Mouse (Mus musculus): ENCODE measurements around the gene Il12a. TPM values are rescaled to one million over a fixed set of nuclear protein-coding genes. Genes with fewer than 3 reads are reported as not detected.

Il12a gene
- 0.77 and 1.00 TPM in 2 replicates for polyA plus RNA-seq (2015; fragmentation: Nextera tagmentation; extraction: Ambion mirVana)

GRCm38 (mm10) chr3:68690344-68690743 lies at the start of gene Il12a:
Il12a (plus strand) TSS chr3:68690644.
- H3K4me1 ChIP-seq, result peaks cover 13% of the 10 kb centered on the region
- WGBS, result 92% methylated on average over 4 of the region's 4 CpGs
- no peaks in the 10 kb centered on the region for H3K36me3 ChIP-seq
- H3K4me3 ChIP-seq (replicated peaks), result no peak within 1 kb of the TSS
- 0 out of 2 replicates have a peak, but pooled peaks cover 3% of the 10 kb centered on the region for H3K27me3 ChIP-seq
- no peak within 1 kb of the TSS for H3K27ac ChIP-seq (replicated peaks)
- H3K4me2 ChIP-seq (replicated peaks), result no peak within 1 kb of the TSS
- no peak for ATAC-seq (ENCODE audit: insufficient number of reproducible peaks, low FRiP score, low TSS enrichment, low read depth)
- H3K9me3 ChIP-seq (replicated peaks), result no peaks in the 10 kb centered on the region
- no peak within 1 kb of the TSS for H3K9ac ChIP-seq

- ATAC-seq (ENCODE audit: insufficient number of reproducible peaks, low FRiP score, low TSS enrichment, low read depth), result no peak
- 77% methylated on average over 7 of the region's 7 CpGs for WGBS
- H3K9ac ChIP-seq, result no peak overlapping the region
- no peaks in the 10 kb centered on the region for H3K36me3 ChIP-seq
- H3K4me2 ChIP-seq (replicated peaks), result no peak overlapping the region
- no peak overlapping the region for H3K4me3 ChIP-seq (replicated peaks)
- H3K9me3 ChIP-seq (replicated peaks), result no peaks in the 10 kb centered on the region
- no peak overlapping the region for H3K27ac ChIP-seq (replicated peaks)
- H3K27me3 ChIP-seq, result no peaks in the 10 kb centered on the region
- H3K4me1 ChIP-seq, result no peaks in the 10 kb centered on the region
Measured at GRCm38 (mm10) chr3:68642935-68643334, 47.5 kb upstream of the Il12a start.

DNA sequence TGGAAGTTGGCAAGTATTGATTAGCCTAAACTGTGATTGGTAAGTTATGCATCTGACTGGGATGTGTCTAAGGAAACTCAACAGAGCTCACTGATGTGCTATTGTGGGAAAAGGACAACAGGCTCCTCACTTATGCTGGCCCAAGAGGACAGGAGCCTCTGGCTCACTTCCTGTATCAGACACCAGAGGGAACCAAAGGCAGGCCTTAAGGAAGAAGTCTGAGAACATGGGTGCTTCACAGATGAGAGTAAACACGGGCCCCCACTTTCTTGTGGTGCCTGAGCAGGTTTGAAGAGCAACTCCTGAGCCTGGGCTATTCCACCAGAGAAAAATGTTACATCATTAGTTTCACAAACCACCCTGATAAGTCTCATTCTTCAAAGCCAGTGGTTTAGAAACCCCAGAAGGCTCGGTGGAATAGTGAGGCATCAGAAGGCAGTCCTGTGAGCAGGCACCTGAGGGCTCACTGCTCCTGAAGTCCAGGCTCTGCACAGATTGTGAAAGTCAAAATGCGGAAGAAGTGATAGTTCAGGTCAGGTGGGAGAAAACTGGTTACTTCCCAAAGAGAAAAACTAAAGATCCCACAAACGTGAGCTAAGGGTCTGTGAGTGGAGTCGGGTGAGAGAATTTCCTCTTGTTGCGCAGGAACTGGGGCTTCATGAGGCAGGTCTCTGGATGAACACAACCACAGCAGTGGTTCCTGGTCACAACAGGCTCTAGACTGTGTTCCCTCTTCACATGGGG lies 43.9 kb upstream of the Il12a start:
- no peak overlapping the region for H3K4me3 ChIP-seq (replicated peaks)
- H3K27ac ChIP-seq (replicated peaks), result no peak overlapping the region
- 88% methylated on average over 6 of the region's 6 CpGs for WGBS
- no peaks in the 10 kb centered on the region for H3K4me1 ChIP-seq
- H3K36me3 ChIP-seq, result no peaks in the 10 kb centered on the region
- no peaks in the 10 kb centered on the region for H3K27me3 ChIP-seq
- H3K9me3 ChIP-seq (replicated peaks), result no peaks in the 10 kb centered on the region
- no peak overlapping the region for H3K4me2 ChIP-seq (replicated peaks)
- ATAC-seq (ENCODE audit: insufficient number of reproducible peaks, low FRiP score, low TSS enrichment, low read depth), result no peak
- H3K9ac ChIP-seq, result no peak overlapping the region

GRCm38 (mm10) chr3:68647282-68647681 lies 43.2 kb upstream of the Il12a start:
- Histone ChIP-seq H3K4me2 (replicated peaks) (no peak overlapping the region), H3K27ac (replicated peaks) (no peak overlapping the region), H3K4me3 (replicated peaks) (no peak overlapping the region), H3K27me3 (no peaks in the 10 kb centered on the region), H3K9ac (no peak overlapping the region), H3K9me3 (replicated peaks) (no peaks in the 10 kb centered on the region), H3K4me1 (no peaks in the 10 kb centered on the region), H3K36me3 (no peaks in the 10 kb centered on the region)
- 74% methylated on average over 3 of the region's 3 CpGs for WGBS
- no peak for ATAC-seq (ENCODE audit: insufficient number of reproducible peaks, low FRiP score, low TSS enrichment, low read depth)

DNA sequence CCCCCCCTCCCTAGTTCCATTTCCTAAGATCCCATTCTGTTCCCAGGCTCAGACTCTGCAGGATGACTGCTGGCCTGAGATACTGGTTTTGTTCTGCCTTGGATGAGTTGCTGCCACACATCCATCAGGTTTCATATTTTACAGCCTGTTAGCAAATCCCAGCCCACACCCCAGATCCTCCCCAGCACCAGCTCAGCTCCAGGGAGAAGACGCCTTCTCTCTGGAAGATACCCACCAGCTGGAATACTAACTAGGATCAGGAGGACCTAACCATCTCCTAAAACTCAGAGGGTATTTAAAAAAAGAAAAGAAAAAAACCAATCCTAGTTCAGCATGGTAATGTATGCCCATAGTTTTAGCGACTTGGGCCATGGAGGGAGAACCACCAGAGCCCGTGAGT lies 40.2 kb upstream of the Il12a start:
- WGBS, result 90% methylated on average over 3 of the region's 3 CpGs
- no peaks in the 10 kb centered on the region for H3K4me1 ChIP-seq
- H3K36me3 ChIP-seq, result no peaks in the 10 kb centered on the region
- no peaks in the 10 kb centered on the region for H3K9me3 ChIP-seq (replicated peaks)
- no peak overlapping the region for H3K4me2 ChIP-seq (replicated peaks)
- no peak overlapping the region for H3K9ac ChIP-seq
- H3K27ac ChIP-seq (replicated peaks), result no peak overlapping the region
- no peaks in the 10 kb centered on the region for H3K27me3 ChIP-seq
- no peak overlapping the region for H3K4me3 ChIP-seq (replicated peaks)
- no peak for ATAC-seq (ENCODE audit: insufficient number of reproducible peaks, low FRiP score, low TSS enrichment, low read depth)

- Histone ChIP-seq H3K4me2 (replicated peaks) (no peak overlapping the region), H3K4me1 (no peaks in the 10 kb centered on the region), H3K36me3 (no peaks in the 10 kb centered on the region), H3K9me3 (replicated peaks) (no peaks in the 10 kb centered on the region), H3K27ac (replicated peaks) (no peak overlapping the region), H3K4me3 (replicated peaks) (no peak overlapping the region), H3K27me3 (no peaks in the 10 kb centered on the region), H3K9ac (no peak overlapping the region)
- 73% methylated on average over 4 of the region's 4 CpGs for WGBS
- ATAC-seq (ENCODE audit: insufficient number of reproducible peaks, low FRiP score, low TSS enrichment, low read depth), result peak; percentile 65; the same call in 1 of the 2 replicates
Measured at GRCm38 (mm10) chr3:68656607-68657352, 33.7 kb upstream of the Il12a start.

- 30% methylated on average over 9 of the region's 9 CpGs for WGBS
- no peaks in the 10 kb centered on the region for H3K36me3 ChIP-seq
- no peaks in the 10 kb centered on the region for H3K27me3 ChIP-seq
- no peak overlapping the region for H3K4me3 ChIP-seq (replicated peaks)
- no peak overlapping the region for H3K4me2 ChIP-seq (replicated peaks)
- no peak overlapping the region for H3K9ac ChIP-seq
- no peak for ATAC-seq (ENCODE audit: insufficient number of reproducible peaks, low FRiP score, low TSS enrichment, low read depth)
- no peaks in the 10 kb centered on the region for H3K4me1 ChIP-seq
- H3K9me3 ChIP-seq (replicated peaks), result no peaks in the 10 kb centered on the region
- H3K27ac ChIP-seq (replicated peaks), result no peak overlapping the region
Measured at GRCm38 (mm10) chr3:68657589-68658245, 32.7 kb upstream of the Il12a start.

DNA sequence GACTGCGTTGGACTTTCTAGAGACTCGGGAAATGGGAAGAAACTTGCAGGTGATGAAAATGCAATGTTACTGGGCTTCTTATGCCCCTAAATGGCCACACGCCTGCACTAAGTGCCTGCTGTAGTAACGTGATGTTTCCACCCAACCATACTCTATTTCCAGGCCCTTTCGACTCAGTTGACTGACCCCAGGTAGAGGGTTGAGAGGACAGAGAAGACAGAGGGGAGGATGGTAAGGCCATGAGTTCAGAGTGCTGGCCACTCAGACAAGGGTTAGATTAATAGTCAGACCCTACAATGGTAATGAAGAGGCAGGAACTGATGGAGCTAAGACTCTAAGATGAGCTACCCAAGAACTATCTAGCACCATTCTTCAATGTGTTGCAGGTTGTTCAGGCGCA lies 30.4 kb upstream of the Il12a start:
- Histone ChIP-seq H3K36me3 (no peaks in the 10 kb centered on the region), H3K9ac (no peak overlapping the region), H3K4me3 (replicated peaks) (no peak overlapping the region), H3K27ac (replicated peaks) (no peak overlapping the region), H3K9me3 (replicated peaks) (no peaks in the 10 kb centered on the region), H3K4me2 (replicated peaks) (no peak overlapping the region), H3K27me3 (no peaks in the 10 kb centered on the region), H3K4me1 (no peaks in the 10 kb centered on the region)
- ATAC-seq (ENCODE audit: insufficient number of reproducible peaks, low FRiP score, low TSS enrichment, low read depth), result no peak
- 95% methylated on average over 6 of the region's 6 CpGs for WGBS

DNA sequence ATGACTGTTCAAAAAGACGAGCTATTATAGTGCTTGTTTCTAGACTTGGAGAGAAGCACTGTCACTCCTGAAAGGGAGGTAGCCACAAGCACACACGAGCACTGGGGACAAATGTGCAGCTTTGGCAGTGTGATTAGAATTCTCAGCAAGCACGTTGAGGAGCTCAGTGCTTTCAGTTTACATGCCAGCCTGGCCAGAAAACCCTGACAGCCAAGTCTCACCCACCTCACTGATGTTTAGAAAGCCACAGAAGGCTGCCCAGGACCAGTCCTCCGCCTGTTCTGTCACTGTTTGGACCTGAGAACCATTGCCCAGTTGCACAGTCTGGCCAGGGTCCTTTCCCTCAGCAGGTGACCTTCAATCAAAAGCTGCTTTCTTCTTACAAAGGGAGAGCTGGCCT lies 29.9 kb upstream of the Il12a start:
- ATAC-seq (ENCODE audit: insufficient number of reproducible peaks, low FRiP score, low TSS enrichment, low read depth), result no peak
- H3K9ac ChIP-seq, result no peak overlapping the region
- no peak overlapping the region for H3K27ac ChIP-seq (replicated peaks)
- no peaks in the 10 kb centered on the region for H3K9me3 ChIP-seq (replicated peaks)
- no peaks in the 10 kb centered on the region for H3K27me3 ChIP-seq
- H3K4me2 ChIP-seq (replicated peaks), result no peak overlapping the region
- WGBS, result 80% methylated on average over 4 of the region's 4 CpGs
- H3K4me1 ChIP-seq, result no peaks in the 10 kb centered on the region
- H3K36me3 ChIP-seq, result no peaks in the 10 kb centered on the region
- no peak overlapping the region for H3K4me3 ChIP-seq (replicated peaks)

DNA sequence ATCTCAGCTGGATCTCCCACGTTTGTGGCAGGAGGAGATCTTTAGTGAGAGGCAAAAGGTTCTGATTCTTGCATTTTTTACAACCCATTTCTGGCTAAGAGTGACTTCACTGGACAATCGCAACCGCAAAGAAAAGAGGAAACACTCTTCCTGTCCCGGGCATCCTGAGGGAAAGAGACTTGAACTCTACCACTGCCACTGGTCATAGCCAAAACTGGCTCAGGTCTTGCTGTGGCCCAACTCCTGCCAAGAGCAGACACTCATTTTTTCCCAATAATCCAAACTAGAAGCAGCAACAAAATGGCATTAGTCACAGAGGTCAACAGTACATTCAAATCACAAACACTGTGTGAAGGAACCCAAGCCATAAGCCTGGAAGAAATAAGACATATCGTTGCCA lies 28.1 kb upstream of the Il12a start:
- H3K9ac ChIP-seq, result no peak overlapping the region
- WGBS, result 78% methylated on average over 5 of the region's 5 CpGs
- H3K4me2 ChIP-seq (replicated peaks), result no peak overlapping the region
- no peaks in the 10 kb centered on the region for H3K27me3 ChIP-seq
- H3K4me3 ChIP-seq (replicated peaks), result no peak overlapping the region
- H3K9me3 ChIP-seq (replicated peaks), result no peaks in the 10 kb centered on the region
- no peaks in the 10 kb centered on the region for H3K4me1 ChIP-seq
- H3K36me3 ChIP-seq, result no peaks in the 10 kb centered on the region
- ATAC-seq (ENCODE audit: insufficient number of reproducible peaks, low FRiP score, low TSS enrichment, low read depth), result no peak
- H3K27ac ChIP-seq (replicated peaks), result no peak overlapping the region

- no peaks in the 10 kb centered on the region for H3K4me1 ChIP-seq
- H3K9me3 ChIP-seq (replicated peaks), result no peaks in the 10 kb centered on the region
- H3K27ac ChIP-seq (replicated peaks), result no peak overlapping the region
- no peak overlapping the region for H3K9ac ChIP-seq
- H3K4me3 ChIP-seq (replicated peaks), result no peak overlapping the region
- H3K36me3 ChIP-seq, result no peaks in the 10 kb centered on the region
- no peak for ATAC-seq (ENCODE audit: insufficient number of reproducible peaks, low FRiP score, low TSS enrichment, low read depth)
- H3K27me3 ChIP-seq, result no peaks in the 10 kb centered on the region
- H3K4me2 ChIP-seq (replicated peaks), result no peak overlapping the region
- 67% methylated on average over 6 of the region's 6 CpGs for WGBS
Measured at GRCm38 (mm10) chr3:68664337-68664736, 26.1 kb upstream of the Il12a start.

All from embryonic facial prominence, embryonic 15.5 days (tissue).